Mouse (Mus musculus): ENCODE measurements at regions not wholly inside any gene's neighbourhood (a gene's known extent, or its start where the extent isn't known, plus 50 kb on each side); places are given as distances from the start of the nearest gene placed in this dataset.
A peak's percentile ranks its signal among the peaks of the same experiment; 100 is the strongest.

DNA sequence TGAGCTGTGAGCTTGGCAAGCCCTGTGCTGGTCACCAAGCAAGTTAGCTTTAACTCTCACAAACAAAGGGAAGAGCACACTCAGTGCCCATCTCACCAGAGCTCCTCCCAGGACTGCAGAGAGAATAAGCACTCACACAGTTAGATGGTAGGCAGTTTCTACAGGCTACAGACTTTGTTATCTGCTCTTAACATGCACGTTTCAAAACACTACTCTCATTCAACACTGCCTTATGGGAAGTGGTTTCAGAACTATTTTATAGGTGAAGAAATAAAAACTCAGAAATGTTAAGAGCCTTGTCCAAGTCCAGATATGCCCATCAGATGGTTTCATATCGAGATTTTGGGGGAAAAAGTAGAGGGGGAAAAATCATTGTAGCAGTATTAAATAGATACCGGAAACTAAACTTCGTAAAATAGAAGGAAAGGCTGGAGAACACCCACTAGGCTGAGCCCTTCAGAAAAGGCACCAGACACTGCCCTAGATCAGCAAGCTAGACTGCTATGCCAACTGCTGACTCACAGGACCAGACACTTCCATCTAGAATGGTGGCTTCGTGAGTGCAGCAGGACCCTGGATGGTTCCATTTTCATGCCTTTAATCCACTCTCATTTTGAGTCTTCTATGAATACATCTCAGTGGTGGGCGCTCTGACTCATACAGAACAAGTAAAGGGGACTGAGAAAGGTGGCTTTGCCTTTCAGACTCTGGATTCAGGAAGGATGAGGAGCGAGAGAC, 51.3 kb upstream of the Serbp1 start:
- no peak for DNase-seq (ENCODE audit: low spot score in 2 of 2)

DNA sequence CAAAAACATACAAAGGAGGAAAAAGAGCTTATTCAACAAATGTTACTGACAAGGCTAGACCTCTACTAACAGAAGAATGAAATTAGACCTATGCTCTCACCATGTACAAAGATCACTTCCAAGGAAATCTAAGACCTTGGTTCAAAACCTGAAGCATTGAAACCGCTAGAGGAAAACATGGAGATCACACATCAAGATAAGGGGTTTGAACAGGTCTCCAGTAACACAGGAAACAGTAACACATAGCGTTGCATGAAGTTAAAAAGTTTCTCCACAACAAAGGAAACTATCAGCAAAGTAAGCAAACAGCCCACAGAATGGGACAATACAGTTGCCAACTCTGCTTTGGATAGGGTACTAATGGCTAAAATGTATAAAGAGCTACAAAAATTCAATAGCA, 53.3 kb upstream of the Serbp1 start:
- DNase-seq (ENCODE audit: low spot score in 2 of 2): no peak

- no peak for DNase-seq (ENCODE audit: low spot score in 2 of 2)
Observed at GRCm38 (mm10) chr6:67183481-67184215, 54.3 kb upstream of the Serbp1 start.

GRCm38 (mm10) chr6:67182453-67182852, 55.5 kb upstream of the Serbp1 start:
- DNase-seq (ENCODE audit: low spot score in 2 of 2): no peak

DNA sequence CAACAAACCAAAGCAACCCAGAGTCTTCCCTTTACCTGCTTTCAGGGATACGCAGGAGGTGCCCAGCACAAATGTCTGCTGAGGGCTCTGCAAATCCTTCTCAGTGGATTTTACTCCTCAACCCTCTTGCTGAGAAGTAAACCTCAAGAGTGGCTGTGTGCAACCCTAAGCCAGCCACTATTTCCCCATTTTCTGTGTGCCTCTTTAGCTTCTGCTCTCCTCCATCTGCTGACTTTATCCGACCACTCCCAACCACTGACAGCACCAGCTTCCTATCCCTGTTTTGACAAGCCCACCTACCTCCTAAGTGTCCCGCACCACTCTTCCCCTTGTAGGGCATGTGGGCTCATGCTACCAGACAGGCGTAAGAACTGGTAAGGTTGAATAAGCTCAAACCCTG, 56.5 kb upstream of the Serbp1 start:
- DNase-seq (ENCODE audit: low spot score in 2 of 2): no peak

GRCm38 (mm10) chr6:67179416-67179815, 58.6 kb upstream of the Serbp1 start:
- DNase-seq (ENCODE audit: low spot score in 2 of 2): no peak

- no peak for DNase-seq (ENCODE audit: low spot score in 2 of 2)
Observed at GRCm38 (mm10) chr6:67178531-67178930, 59.4 kb upstream of the Serbp1 start.

GRCm38 (mm10) chr6:67178101-67178500, 59.9 kb upstream of the Serbp1 start:
- no peak for DNase-seq (ENCODE audit: low spot score in 2 of 2)

DNA sequence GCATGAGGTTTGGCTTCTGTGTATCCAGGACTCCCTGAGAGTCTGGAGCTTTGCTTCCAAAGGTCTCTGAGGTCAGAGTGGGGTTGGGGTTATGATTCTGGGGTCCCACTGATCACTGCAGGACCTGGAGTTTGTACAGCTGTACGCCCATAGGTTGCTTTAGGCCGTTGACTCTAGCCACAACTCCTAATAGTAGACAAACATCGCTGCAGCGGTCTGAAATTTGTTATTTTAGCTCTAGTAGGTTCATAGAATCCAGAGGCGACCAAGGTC, 67.4 kb upstream of the Serbp1 start:
- DNase-seq (ENCODE audit: low spot score in 2 of 2): no peak

DNA sequence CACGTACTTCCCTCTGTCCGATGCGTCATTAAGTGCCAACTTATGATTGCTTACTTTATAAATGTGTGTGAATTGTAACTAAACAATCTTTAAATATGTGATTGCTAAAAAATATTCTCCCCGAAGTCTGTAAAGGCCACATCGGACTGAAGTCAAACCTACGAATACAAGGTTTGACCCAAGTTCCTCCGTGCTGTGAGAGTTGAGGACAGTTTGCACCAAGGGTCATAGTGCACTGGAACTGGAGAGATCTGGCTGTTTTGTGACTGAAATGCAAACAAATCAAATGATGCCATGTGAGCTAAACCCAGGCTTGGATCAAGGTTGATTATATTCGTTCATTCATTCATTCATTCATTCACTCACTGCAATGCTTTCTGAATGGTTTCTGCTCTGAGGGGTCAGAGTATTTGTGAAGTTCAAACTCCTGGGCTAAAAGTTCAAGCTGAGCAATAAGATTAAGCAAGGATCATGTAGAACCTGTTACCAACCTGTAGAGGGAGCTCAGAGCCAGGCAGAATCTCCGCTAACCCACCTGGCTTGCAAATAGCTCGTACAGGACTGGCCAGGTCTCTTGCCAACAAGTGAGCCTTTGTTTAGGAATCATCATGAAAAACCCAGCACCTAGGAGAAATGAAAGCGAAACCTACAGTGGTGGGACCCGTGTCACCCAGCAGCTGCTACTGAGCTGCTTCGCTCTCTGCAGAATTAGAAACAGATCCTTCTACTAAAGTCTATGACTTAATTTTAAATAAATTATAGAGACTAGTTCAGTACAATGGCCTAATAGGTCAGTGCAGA, 67.9 kb upstream of the Serbp1 start:
- DNase-seq (ENCODE audit: low spot score in 2 of 2): peak in 1 of 2 experiments; percentile 41

DNA sequence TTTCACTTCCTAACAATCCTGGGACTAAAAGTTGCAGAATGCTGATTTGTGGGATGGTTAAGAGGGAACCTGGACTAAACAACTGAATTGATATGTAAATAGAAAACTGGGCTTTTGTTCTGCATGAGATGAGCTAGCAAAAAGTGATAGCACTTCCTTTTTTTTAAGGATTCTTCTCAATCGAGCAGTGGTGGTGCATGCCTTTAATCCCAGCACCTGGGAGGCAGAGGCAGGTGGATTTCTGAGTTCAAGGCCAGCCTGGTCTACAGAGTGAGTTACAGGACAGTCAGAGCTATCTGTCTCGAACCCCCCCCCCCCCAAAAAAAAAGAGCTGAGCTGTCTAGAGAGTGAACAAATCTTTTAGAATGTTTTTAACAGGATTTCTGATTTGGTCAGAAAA, 69.2 kb upstream of the Serbp1 start:
- no peak for DNase-seq (ENCODE audit: low spot score in 2 of 2)

DNA sequence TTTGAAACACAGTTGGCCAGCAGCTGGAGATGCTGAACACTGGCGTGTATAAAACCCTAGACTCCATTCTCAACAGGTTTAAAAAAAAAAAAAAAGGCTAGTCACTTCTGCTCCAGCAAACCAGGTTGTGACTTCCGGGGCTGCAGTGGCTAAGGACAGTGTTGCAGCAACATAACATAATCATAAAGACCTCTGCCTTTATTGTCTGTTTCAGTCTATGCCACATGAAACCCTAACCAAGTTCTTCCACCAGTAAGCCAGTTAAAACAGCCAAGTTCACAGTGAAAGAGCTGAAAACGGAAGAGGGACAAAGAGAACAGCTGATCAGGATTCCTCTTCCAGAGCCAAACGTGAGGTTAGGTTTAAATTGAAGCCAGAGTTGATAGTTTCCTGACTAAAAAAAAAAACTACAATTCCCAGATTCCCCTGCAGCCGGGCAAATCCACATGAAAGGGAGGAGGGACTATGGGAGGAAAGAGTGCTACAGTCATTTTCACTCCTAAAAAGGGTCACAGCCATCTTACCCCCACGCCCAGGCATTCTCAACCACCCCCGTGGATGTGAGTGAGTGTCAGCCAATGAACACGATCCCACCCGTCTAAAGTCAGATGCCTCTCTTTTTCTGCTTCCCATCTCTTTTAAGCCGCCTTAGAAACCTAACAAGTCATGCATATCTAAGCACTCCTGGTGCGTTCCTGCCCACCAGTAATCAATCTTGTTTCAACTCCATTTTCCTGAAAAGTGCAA, 69.8 kb upstream of the Serbp1 start:
- peak in 1 of 2 experiments; percentile 18 for DNase-seq (ENCODE audit: low spot score in 2 of 2)

DNA sequence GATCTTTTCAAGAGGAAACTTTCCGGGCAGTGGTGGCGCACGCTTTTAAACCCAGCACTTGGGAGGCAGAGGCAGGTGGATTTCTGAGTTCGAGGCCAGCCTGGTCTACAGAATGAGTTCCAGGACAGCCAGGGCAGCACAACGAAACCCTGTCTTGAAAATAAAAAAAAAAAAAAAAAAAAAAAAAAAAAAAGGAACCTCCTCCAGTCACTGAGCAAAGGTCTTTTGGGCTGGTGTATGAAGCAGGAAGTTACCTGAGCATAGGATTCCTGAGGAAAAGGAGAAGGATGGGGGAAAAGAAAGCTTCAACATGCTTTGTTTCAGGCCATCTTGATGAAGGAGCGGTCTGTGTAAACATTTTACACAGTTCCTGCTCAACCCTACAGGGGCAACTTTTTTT, 72.9 kb upstream of the Serbp1 start:
- no peak for DNase-seq (ENCODE audit: low spot score in 2 of 2)

GRCm38 (mm10) chr6:67163947-67164346, 74.0 kb upstream of the Serbp1 start:
- DNase-seq (ENCODE audit: low spot score in 2 of 2): no peak

- DNase-seq (ENCODE audit: low spot score in 2 of 2): no peak
Observed at GRCm38 (mm10) chr6:67162814-67163213, 75.2 kb upstream of the Serbp1 start.

DNA sequence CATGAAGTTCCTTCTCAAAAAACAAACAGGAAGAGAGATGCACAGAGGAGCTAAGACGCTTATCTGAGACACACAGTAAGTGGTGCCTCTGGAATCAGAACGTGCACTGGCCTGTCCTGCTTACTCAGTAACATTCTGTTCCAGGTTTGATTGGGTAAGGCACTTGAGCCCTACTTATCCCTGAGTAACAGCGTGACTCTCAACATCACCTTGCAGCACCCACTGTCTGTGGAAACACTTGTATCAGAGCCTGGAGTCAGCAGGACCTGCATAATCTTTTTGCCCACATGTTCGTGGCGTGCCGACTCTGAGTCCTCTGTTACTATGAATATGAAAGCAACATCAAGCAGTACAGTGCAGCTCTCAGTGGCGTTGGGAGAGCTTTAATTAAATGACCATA, 76.4 kb upstream of the Serbp1 start:
- no peak for DNase-seq (ENCODE audit: low spot score in 2 of 2)

DNA sequence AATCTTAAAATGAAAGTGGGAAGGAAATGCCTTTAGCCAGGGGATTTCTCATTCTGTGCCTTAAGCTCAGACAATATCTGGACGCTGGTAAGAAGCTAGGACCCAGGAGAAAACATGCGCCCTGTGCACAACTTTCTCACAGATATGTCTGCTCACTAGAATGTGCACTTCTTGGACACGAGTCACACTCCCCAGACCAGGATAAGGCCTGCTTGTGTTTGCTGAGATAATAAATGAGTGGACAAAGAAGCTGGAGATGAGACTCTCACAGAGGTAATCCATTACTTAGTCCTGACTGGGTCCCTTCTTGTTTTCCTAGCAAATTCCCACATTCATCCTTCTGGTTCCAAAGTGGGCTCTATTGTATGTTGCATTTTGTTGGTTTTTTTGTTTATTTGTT, 77.4 kb upstream of the Serbp1 start:
- DNase-seq (ENCODE audit: low spot score in 2 of 2): no peak

DNA sequence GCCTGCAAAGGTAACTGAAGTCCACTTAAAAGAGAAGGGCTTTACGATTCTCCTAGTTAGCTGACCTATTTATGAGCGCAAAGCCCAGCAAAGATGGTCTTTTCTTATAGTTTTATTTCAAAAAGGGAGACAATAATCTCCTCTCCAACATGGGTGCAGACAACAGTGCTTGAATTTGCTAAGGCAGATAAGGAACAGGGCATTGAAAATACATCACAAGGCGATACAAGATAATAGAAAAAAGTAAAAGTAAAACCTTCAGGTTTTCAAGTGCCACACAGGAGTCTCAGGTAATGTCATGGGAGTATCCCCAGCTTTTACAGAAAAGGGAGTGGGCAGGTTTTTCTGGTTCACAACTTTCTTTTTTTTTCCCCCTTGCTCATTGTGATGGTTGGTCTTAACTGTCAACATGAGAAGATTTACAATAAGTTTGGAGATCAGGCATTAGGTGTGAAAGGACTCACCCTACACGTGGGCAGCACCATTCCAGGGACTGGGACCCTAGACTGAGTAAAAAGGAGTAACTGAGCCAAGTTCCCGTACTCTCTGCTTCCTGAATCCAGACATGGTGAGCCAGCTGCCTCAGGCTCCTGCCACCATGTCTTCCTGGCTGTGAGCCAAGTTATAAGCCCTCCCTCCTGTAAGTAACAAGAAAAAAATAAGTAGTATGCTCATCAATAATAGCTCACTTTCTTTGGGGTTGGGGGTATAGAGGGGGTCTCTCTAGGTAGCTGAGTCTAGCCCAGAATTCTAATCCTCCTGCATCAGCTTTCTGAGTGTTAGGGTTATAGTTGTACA, 78.1 kb upstream of the Serbp1 start:
- DNase-seq (ENCODE audit: low spot score in 2 of 2): no peak

DNA sequence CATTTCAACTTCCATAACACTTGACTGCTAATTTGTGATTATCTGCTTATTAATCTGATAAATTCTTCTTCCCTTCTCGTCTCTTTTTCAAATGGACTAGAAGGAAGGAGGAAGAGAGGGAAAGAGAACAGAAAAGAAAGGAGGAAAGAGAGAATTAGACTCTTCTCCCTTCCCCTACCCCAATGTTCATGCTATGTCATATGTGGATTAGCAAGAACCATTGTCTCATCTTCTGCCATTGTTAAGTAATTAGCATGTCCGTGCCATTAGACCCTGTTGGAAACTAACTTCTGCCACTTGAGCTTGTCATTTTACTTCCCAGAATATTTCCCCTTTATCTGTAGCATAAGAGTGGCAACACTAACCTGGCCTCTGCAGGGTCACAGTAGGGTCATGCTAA, 78.8 kb upstream of the Serbp1 start:
- DNase-seq (ENCODE audit: low spot score in 2 of 2): no peak

DNA sequence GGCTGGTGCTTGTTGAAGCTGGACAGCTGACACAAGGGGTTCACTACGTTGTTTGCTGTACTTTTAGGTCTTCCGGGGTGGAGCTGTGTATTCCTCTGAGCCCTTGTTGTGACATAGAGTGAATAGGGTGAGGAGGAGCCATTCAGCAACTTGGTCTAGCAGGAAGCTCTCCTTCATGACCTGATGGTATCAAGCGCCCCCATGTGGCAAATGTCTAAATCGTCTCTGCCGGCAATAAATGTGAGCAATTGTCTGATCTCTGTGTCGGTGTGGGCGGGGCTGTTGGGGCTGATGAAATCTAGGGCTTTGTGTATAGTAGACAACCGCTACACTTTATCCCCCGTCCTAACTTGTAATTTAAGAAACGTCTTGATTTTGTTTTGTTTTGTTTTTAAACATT, 79.2 kb upstream of the Serbp1 start:
- peak; percentile 74 to 87 for DNase-seq (ENCODE audit: low spot score in 2 of 2)

Measured in gastrocnemius, postnatal 4 days (tissue).